Mouse (Mus musculus): ENCODE results near the gene Nmrk2.
"Not testable (repeated sequence)": the region's sequence is repeated elsewhere in the genome, so short reads cannot be mapped to it uniquely, and the experiment has no call there.

- TF ChIP-seq CTCF (IDR thresholded peaks at IDR 0.05; ENCODE audit: borderline replicate concordance, insufficient read depth, low read length); POLR2A (IDR thresholded peaks at IDR 0.05; ENCODE audit: low read depth, low read length): not testable (repeated sequence)
Measured at GRCm38 (mm10) chr10:81223731-81224130, 21.9 kb upstream of the Nmrk2 start.

All from embryonic fibroblast, embryonic 13.5 days (primary cell).